Mouse (Mus musculus): ENCODE measurements around the gene Misp. TPM values are rescaled to one million over a fixed set of nuclear protein-coding genes. Genes with fewer than 3 reads are reported as not detected.

The Misp gene
- polyA plus RNA-seq, 1 experiment from 2014 or later = 0.29 TPM

DNA sequence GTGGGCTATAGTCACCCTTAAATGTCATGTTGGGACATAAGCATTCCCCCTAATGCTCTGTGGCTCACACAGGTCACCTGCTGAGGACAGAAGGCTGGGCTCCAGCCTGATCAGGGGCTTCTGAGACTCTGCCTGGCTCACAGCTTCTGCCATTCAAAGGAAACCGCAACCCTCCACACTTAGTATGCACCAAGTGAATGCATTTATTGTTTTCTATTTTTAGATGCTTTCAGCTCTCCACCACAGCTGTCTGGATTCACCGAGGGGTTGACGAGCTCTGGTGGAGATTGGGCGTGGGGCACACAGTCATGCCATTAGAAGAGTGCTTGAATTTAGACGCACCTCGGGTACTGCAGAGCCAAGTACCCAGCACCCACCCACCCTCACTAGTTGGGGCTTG lies 52.5 kb downstream of the Misp start:
- ATAC-seq (ENCODE audit: insufficient number of reproducible peaks, low FRiP score, low TSS enrichment, low read depth) (no peak), DNase-seq (ENCODE audit: low spot score) (no peak)
- Histone ChIP-seq H3K9me3 (ENCODE audit: control insufficient read depth, low read length) (no peaks in the 10 kb centered on the region), H3K36me3 (ENCODE audit: control insufficient read depth, insufficient read depth, low read length) (peaks cover 8% of the 10 kb centered on the region; the same call in 1 of the 2 replicates), H3K4me3 (ENCODE audit: low read depth, low read length) (peak overlapping the region; percentile 72), H3K9ac (ENCODE audit: low read length) (peak overlapping the region; percentile 94), H3K4me1 (ENCODE audit: control insufficient read depth, insufficient read depth, low read length) (peaks cover 13% of the 10 kb centered on the region), H3K27ac (replicated peaks; ENCODE audit: low read depth, low read length) (no peak overlapping the region; the same call in 1 of the 2 replicates), H3K27me3 (ENCODE audit: control insufficient read depth, insufficient read depth, low read length) (no peaks in the 10 kb centered on the region), H3K4me2 (ENCODE audit: low read depth, severe bottlenecking) (peak overlapping the region; percentile 68)
- 19% methylated on average over 6 of the region's 6 CpGs for WGBS

- H3K4me1 ChIP-seq (ENCODE audit: control insufficient read depth, insufficient read depth, low read length) = peaks cover 13% of the 10 kb centered on the region
- H3K27ac ChIP-seq (replicated peaks; ENCODE audit: low read depth, low read length) = peak overlapping the region; percentile 66
- peak overlapping the region; percentile 68 for H3K4me2 ChIP-seq (ENCODE audit: low read depth, severe bottlenecking)
- H3K27me3 ChIP-seq (ENCODE audit: control insufficient read depth, insufficient read depth, low read length) = no peaks in the 10 kb centered on the region
- DNase-seq (ENCODE audit: low spot score) (peak; percentile 62), ATAC-seq (ENCODE audit: insufficient number of reproducible peaks, low FRiP score, low TSS enrichment, low read depth) (no peak; the same call in 1 of the 2 replicates)
- no peaks in the 10 kb centered on the region for H3K9me3 ChIP-seq (ENCODE audit: control insufficient read depth, low read length)
- H3K9ac ChIP-seq (ENCODE audit: low read length) = peak overlapping the region; percentile 94
- WGBS = under 1% methylated on average over 26 of the region's 26 CpGs
- H3K36me3 ChIP-seq (ENCODE audit: control insufficient read depth, insufficient read depth, low read length) = peaks cover 8% of the 10 kb centered on the region; the same call in 1 of the 2 replicates
- H3K4me3 ChIP-seq (ENCODE audit: low read depth, low read length) = peak overlapping the region; percentile 72
Observed at GRCm38 (mm10) chr10:79873715-79874289, 53.0 kb downstream of the Misp start.

- H3K27ac ChIP-seq (replicated peaks; ENCODE audit: low read depth, low read length) = peak within 1 kb of the TSS; percentile 66
- peak; percentile 87 for ATAC-seq (ENCODE audit: insufficient number of reproducible peaks, low FRiP score, low TSS enrichment, low read depth)
Observed at GRCm38 (mm10) chr10:79874290-79874862, 53.6 kb downstream of the Misp start, which contains the start of the genes Prtn3 and Plppr3. Prtn3 (plus strand) TSS chr10:79874476. Plppr3 (minus strand) TSS chr10:79874634.

DNA sequence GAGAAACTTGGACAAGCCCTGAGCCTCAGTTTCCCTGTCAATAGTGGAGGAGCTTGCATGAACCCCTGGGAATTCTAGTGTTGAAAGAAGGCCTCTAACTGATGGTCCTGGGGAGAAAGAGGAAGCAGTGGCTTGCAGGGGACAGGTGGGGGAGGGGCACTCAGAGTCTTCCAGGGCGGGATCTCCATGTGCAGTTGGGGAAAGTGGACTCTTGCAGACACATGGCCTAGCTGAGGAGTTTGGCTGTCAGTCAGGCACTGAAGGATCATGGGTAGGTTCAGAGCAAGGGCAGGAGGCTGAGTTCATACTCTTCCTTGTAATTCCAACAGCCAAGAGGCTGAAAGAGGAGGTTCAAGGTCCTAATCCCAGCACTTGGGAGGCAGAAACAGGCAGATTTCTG lies 56.4 kb downstream of the Misp start:
- no peak for DNase-seq (ENCODE audit: low spot score)
- H3K4me3 ChIP-seq (ENCODE audit: low read depth, low read length) = no peak overlapping the region
- 64% methylated on average over 1 of the region's 1 CpGs for WGBS
- peaks cover 16% of the 10 kb centered on the region for H3K4me1 ChIP-seq (ENCODE audit: control insufficient read depth, insufficient read depth, low read length)
- no peak overlapping the region for H3K4me2 ChIP-seq (ENCODE audit: low read depth, severe bottlenecking)
- no peak overlapping the region for H3K27ac ChIP-seq (replicated peaks; ENCODE audit: low read depth, low read length)
- no peaks in the 10 kb centered on the region for H3K9me3 ChIP-seq (ENCODE audit: control insufficient read depth, low read length)
- no peak overlapping the region for H3K9ac ChIP-seq (ENCODE audit: low read length)
- ATAC-seq (ENCODE audit: insufficient number of reproducible peaks, low FRiP score, low TSS enrichment, low read depth) = no peak
- 0 out of 2 replicates have a peak, but pooled peaks cover 2% of the 10 kb centered on the region for H3K27me3 ChIP-seq (ENCODE audit: control insufficient read depth, insufficient read depth, low read length)
- no peaks in the 10 kb centered on the region for H3K36me3 ChIP-seq (ENCODE audit: control insufficient read depth, insufficient read depth, low read length)

More at GRCm38 (mm10) chr10:79874290-79874862, 53.6 kb downstream of the Misp start, which contains the start of the genes Prtn3 and Plppr3:
- DNase-seq (ENCODE audit: low spot score) = peak; percentile 87
- WGBS = under 1% methylated on average over 56 of the region's 57 CpGs
- Histone ChIP-seq H3K4me1 (ENCODE audit: control insufficient read depth, insufficient read depth, low read length) (peaks cover 13% of the 10 kb centered on the region), H3K27me3 (ENCODE audit: control insufficient read depth, insufficient read depth, low read length) (no peaks in the 10 kb centered on the region), H3K9me3 (ENCODE audit: control insufficient read depth, low read length) (no peaks in the 10 kb centered on the region), H3K9ac (ENCODE audit: low read length) (peak within 1 kb of the TSS; percentile 94), H3K4me3 (ENCODE audit: low read depth, low read length) (peak within 1 kb of the TSS; percentile 72), H3K4me2 (ENCODE audit: low read depth, severe bottlenecking) (peak within 1 kb of the TSS; percentile 68), H3K36me3 (ENCODE audit: control insufficient read depth, insufficient read depth, low read length) (peaks cover 6% of the 10 kb centered on the region; the same call in 1 of the 2 replicates)

GRCm38 (mm10) chr10:79877757-79878156 lies 57.0 kb downstream of the Misp start:
- 61% methylated on average over 12 of the region's 12 CpGs for WGBS
- no peak overlapping the region for H3K4me3 ChIP-seq (ENCODE audit: low read depth, low read length)
- no peak overlapping the region for H3K4me2 ChIP-seq (ENCODE audit: low read depth, severe bottlenecking)
- H3K27ac ChIP-seq (replicated peaks; ENCODE audit: low read depth, low read length) = no peak overlapping the region
- peaks cover 14% of the 10 kb centered on the region for H3K4me1 ChIP-seq (ENCODE audit: control insufficient read depth, insufficient read depth, low read length)
- ATAC-seq (ENCODE audit: insufficient number of reproducible peaks, low FRiP score, low TSS enrichment, low read depth) (no peak), DNase-seq (ENCODE audit: low spot score) (no peak)
- H3K27me3 ChIP-seq (ENCODE audit: control insufficient read depth, insufficient read depth, low read length) = 0 out of 2 replicates have a peak, but pooled peaks cover 2% of the 10 kb centered on the region
- H3K9ac ChIP-seq (ENCODE audit: low read length) = no peak overlapping the region
- no peaks in the 10 kb centered on the region for H3K9me3 ChIP-seq (ENCODE audit: control insufficient read depth, low read length)
- no peaks in the 10 kb centered on the region for H3K36me3 ChIP-seq (ENCODE audit: control insufficient read depth, insufficient read depth, low read length)

- H3K4me3 ChIP-seq (ENCODE audit: low read depth, low read length) = no peak overlapping the region
- 0 out of 2 replicates have a peak, but pooled peaks cover 2% of the 10 kb centered on the region for H3K27me3 ChIP-seq (ENCODE audit: control insufficient read depth, insufficient read depth, low read length)
- no peak for ATAC-seq (ENCODE audit: insufficient number of reproducible peaks, low FRiP score, low TSS enrichment, low read depth)
- WGBS = 52% methylated on average over 3 of the region's 3 CpGs
- H3K9ac ChIP-seq (ENCODE audit: low read length) = no peak overlapping the region
- no peak overlapping the region for H3K4me2 ChIP-seq (ENCODE audit: low read depth, severe bottlenecking)
- no peaks in the 10 kb centered on the region for H3K36me3 ChIP-seq (ENCODE audit: control insufficient read depth, insufficient read depth, low read length)
- no peak for DNase-seq (ENCODE audit: low spot score)
- H3K9me3 ChIP-seq (ENCODE audit: control insufficient read depth, low read length) = no peaks in the 10 kb centered on the region
- peaks cover 17% of the 10 kb centered on the region for H3K4me1 ChIP-seq (ENCODE audit: control insufficient read depth, insufficient read depth, low read length)
- no peak overlapping the region for H3K27ac ChIP-seq (replicated peaks; ENCODE audit: low read depth, low read length)
Observed at GRCm38 (mm10) chr10:79879527-79879926, 58.7 kb downstream of the Misp start.

Small RNA genes within 50 kb of the gene (microRNA-seq; reads per million reads assigned to microRNA genes)
- gene Mir6910 = not detected

Other genes with a start within 250 kb of the Misp start
- not detected in 2 replicates for gene Theg, start 233.7 kb upstream of the Misp start, polyA plus RNA-seq (2014; fragmentation: Nextera tagmentation; extraction: Ambion mirVana)
- 0.04 TPM in 1 of 2 replicates, not detected in the other for gene C2cd4c, start 207.0 kb upstream of the Misp start, polyA plus RNA-seq (2014; fragmentation: Nextera tagmentation; extraction: Ambion mirVana)
- 4.8 and 6.5 TPM in 2 replicates for gene Shc2, start 183.1 kb upstream of the Misp start, polyA plus RNA-seq (2014; fragmentation: Nextera tagmentation; extraction: Ambion mirVana)
- not detected in 2 replicates for gene Odf3l2, start 175.3 kb upstream of the Misp start, polyA plus RNA-seq (2014; fragmentation: Nextera tagmentation; extraction: Ambion mirVana)
- 5.6 and 5.9 TPM in 2 replicates for gene Madcam1, start 156.4 kb upstream of the Misp start, polyA plus RNA-seq (2014; fragmentation: Nextera tagmentation; extraction: Ambion mirVana)
- gene Tpgs1, start 151.6 kb upstream of the Misp start, polyA plus RNA-seq (2014; fragmentation: Nextera tagmentation; extraction: Ambion mirVana) = 67.2 and 70.9 TPM in 2 replicates
- gene Cdc34, start 138.8 kb upstream of the Misp start, polyA plus RNA-seq (2014; fragmentation: Nextera tagmentation; extraction: Ambion mirVana) = 171 and 175 TPM in 2 replicates
- gene Gzmm, start 132.0 kb upstream of the Misp start, polyA plus RNA-seq (2014; fragmentation: Nextera tagmentation; extraction: Ambion mirVana) = 0.45 and 0.94 TPM in 2 replicates
- gene Bsg, start 116.5 kb upstream of the Misp start, polyA plus RNA-seq (2014; fragmentation: Nextera tagmentation; extraction: Ambion mirVana) = 633 and 674 TPM in 2 replicates
- not detected in 2 replicates for gene Hcn2, start 104.4 kb upstream of the Misp start, polyA plus RNA-seq (2014; fragmentation: Nextera tagmentation; extraction: Ambion mirVana)
- 32.2 and 36.1 TPM in 2 replicates for gene Polrmt, start 74.4 kb upstream of the Misp start, polyA plus RNA-seq (2014; fragmentation: Nextera tagmentation; extraction: Ambion mirVana)
- 0.17 and 0.33 TPM in 2 replicates for gene Fgf22, start 65.9 kb upstream of the Misp start, polyA plus RNA-seq (2014; fragmentation: Nextera tagmentation; extraction: Ambion mirVana)
- 112 and 118 TPM in 2 replicates for gene Rnf126, start 54.0 kb upstream of the Misp start, polyA plus RNA-seq (2014; fragmentation: Nextera tagmentation; extraction: Ambion mirVana)
- gene Fstl3, start 43.7 kb upstream of the Misp start, polyA plus RNA-seq (2014; fragmentation: Nextera tagmentation; extraction: Ambion mirVana) = 1.8 and 1.9 TPM in 2 replicates
- not detected in 2 replicates for gene Prss57, start 30.0 kb upstream of the Misp start, polyA plus RNA-seq (2014; fragmentation: Nextera tagmentation; extraction: Ambion mirVana)
- gene Palm, start 27.4 kb upstream of the Misp start, polyA plus RNA-seq (2014; fragmentation: Nextera tagmentation; extraction: Ambion mirVana) = 108 and 109 TPM in 2 replicates
- 328 and 351 TPM in 2 replicates for gene Ptbp1, start 33.4 kb downstream of the Misp start, polyA plus RNA-seq (2014; fragmentation: Nextera tagmentation; extraction: Ambion mirVana)
- 16.0 and 19.6 TPM in 2 replicates for gene Prtn3, start 53.5 kb downstream of the Misp start, polyA plus RNA-seq (2014; fragmentation: Nextera tagmentation; extraction: Ambion mirVana)
- 95.1 and 95.7 TPM in 2 replicates for gene Plppr3, start 53.6 kb downstream of the Misp start, polyA plus RNA-seq (2014; fragmentation: Nextera tagmentation; extraction: Ambion mirVana)
- 0.20 TPM in 1 of 2 replicates, not detected in the other for gene Elane, start 65.3 kb downstream of the Misp start, polyA plus RNA-seq (2014; fragmentation: Nextera tagmentation; extraction: Ambion mirVana)
- not detected in 2 replicates for gene Cfd, start 69.9 kb downstream of the Misp start, polyA plus RNA-seq (2014; fragmentation: Nextera tagmentation; extraction: Ambion mirVana)
- gene Med16, start 87.9 kb downstream of the Misp start, polyA plus RNA-seq (2014; fragmentation: Nextera tagmentation; extraction: Ambion mirVana) = 43.1 and 43.8 TPM in 2 replicates
- gene Gm26602, start 89.9 kb downstream of the Misp start, polyA plus RNA-seq (2014; fragmentation: Nextera tagmentation; extraction: Ambion mirVana) = 6.7 TPM in 1 of 2 replicates, not detected in the other
- gene Kiss1r, start 96.0 kb downstream of the Misp start, polyA plus RNA-seq (2014; fragmentation: Nextera tagmentation; extraction: Ambion mirVana) = 0.21 and 0.34 TPM in 2 replicates
- gene R3hdm4, start 100.2 kb downstream of the Misp start, polyA plus RNA-seq (2014; fragmentation: Nextera tagmentation; extraction: Ambion mirVana) = 133 and 138 TPM in 2 replicates
- gene Arid3a, start 106.1 kb downstream of the Misp start, polyA plus RNA-seq (2014; fragmentation: Nextera tagmentation; extraction: Ambion mirVana) = 11.8 and 12.9 TPM in 2 replicates
- gene Wdr18, start 139.2 kb downstream of the Misp start, polyA plus RNA-seq (2014; fragmentation: Nextera tagmentation; extraction: Ambion mirVana) = 141 and 144 TPM in 2 replicates
- gene Grin3b, start 149.7 kb downstream of the Misp start, polyA plus RNA-seq (2014; fragmentation: Nextera tagmentation; extraction: Ambion mirVana) = 0.23 and 0.41 TPM in 2 replicates
- 15.7 and 15.9 TPM in 2 replicates for gene Tmem259, start 163.3 kb downstream of the Misp start, polyA plus RNA-seq (2014; fragmentation: Nextera tagmentation; extraction: Ambion mirVana)
- gene Cnn2, start 167.6 kb downstream of the Misp start, polyA plus RNA-seq (2014; fragmentation: Nextera tagmentation; extraction: Ambion mirVana) = 250 and 255 TPM in 2 replicates
- gene Abca7, start 175.5 kb downstream of the Misp start, polyA plus RNA-seq (2014; fragmentation: Nextera tagmentation; extraction: Ambion mirVana) = 1.3 and 1.4 TPM in 2 replicates
- gene Arhgap45, start 195.7 kb downstream of the Misp start, polyA plus RNA-seq (2014; fragmentation: Nextera tagmentation; extraction: Ambion mirVana) = 8.5 and 10.8 TPM in 2 replicates
- gene Polr2e, start 218.8 kb downstream of the Misp start, polyA plus RNA-seq (2014; fragmentation: Nextera tagmentation; extraction: Ambion mirVana) = 294 and 308 TPM in 2 replicates
- 475 and 534 TPM in 2 replicates for gene Gpx4, start 226.2 kb downstream of the Misp start, polyA plus RNA-seq (2014; fragmentation: Nextera tagmentation; extraction: Ambion mirVana)